Mouse (Mus musculus): ENCODE results near the gene Apob. TPM values are rescaled to one million over a fixed set of nuclear protein-coding genes. Genes with fewer than 3 reads are reported as not detected.
A peak's percentile ranks its signal among the peaks of the same experiment; 100 is the strongest.
"Not testable (repeated sequence)": the region's sequence is repeated elsewhere in the genome, so short reads cannot be mapped to it uniquely, and the experiment has no call there.

Apob gene
- total RNA-seq, 2 experiments from 2014 or later: 0.06 TPM; not detected in 1

- H3K4me3 ChIP-seq: no peak overlapping the region
- no peak overlapping the region for H3K27ac ChIP-seq
- TF ChIP-seq CTCF (IDR thresholded peaks at IDR 0.05): no peak
- intact Hi-C loops (cut with DNase I): no loop called here
- no peak for DNase-seq
These were observed 7.0 kb downstream of the Apob start for GRCm38 (mm10) chr12:7984411-7984810.

GRCm38 (mm10) chr12:7990804-7991203 lies 13.4 kb downstream of the Apob start:
- peak; percentile 25 for DNase-seq
- Histone ChIP-seq H3K27ac (no peak overlapping the region), H3K4me3 (no peak overlapping the region)
- intact Hi-C loops (cut with DNase I): loop anchor here (2.0 kb wide), 1 partner anchor 316 kb away; no protein-coding TSS in a partner anchor
- TF ChIP-seq CTCF (IDR thresholded peaks at IDR 0.05): peak; percentile 77

- no peak for DNase-seq
- intact Hi-C loops (cut with DNase I): loop anchor here (2.0 kb wide), 1 partner anchor 315 kb away; no protein-coding TSS in a partner anchor
- Histone ChIP-seq H3K4me3 (no peak overlapping the region), H3K27ac (no peak overlapping the region)
- TF ChIP-seq CTCF (IDR thresholded peaks at IDR 0.05): no peak
These were observed 14.1 kb downstream of the Apob start for GRCm38 (mm10) chr12:7991570-7991969.

GRCm38 (mm10) chr12:8020931-8021330 lies 43.5 kb downstream of the Apob start:
- H3K27ac ChIP-seq: no peak overlapping the region
- DNase-seq: no peak
- intact Hi-C loops (cut with DNase I): no loop called here
- TF ChIP-seq CTCF (IDR thresholded peaks at IDR 0.05): no peak
- no peak overlapping the region for H3K4me3 ChIP-seq

GRCm38 (mm10) chr12:8029520-8029919 lies 52.1 kb downstream of the Apob start:
- no peak for DNase-seq
- Histone ChIP-seq H3K4me3 (no peak overlapping the region), H3K27ac (no peak overlapping the region)
- intact Hi-C loops (cut with DNase I): no loop called here
- TF ChIP-seq CTCF (IDR thresholded peaks at IDR 0.05): no peak

- intact Hi-C loops (cut with DNase I): no loop called here
- Histone ChIP-seq H3K27ac (no peak overlapping the region), H3K4me3 (no peak overlapping the region)
- no peak for TF ChIP-seq CTCF (IDR thresholded peaks at IDR 0.05)
- no peak for DNase-seq
These were observed 52.6 kb downstream of the Apob start for GRCm38 (mm10) chr12:8030057-8030456.

- H3K4me3 ChIP-seq; intact Hi-C loops (cut with DNase I); H3K27ac ChIP-seq; DNase-seq: not testable (repeated sequence)
These were observed 53.7 kb downstream of the Apob start for GRCm38 (mm10) chr12:8031169-8031568.

GRCm38 (mm10) chr12:8031595-8032358 lies 54.3 kb downstream of the Apob start:
- no peak for DNase-seq
- TF ChIP-seq CTCF (IDR thresholded peaks at IDR 0.05): no peak
- Histone ChIP-seq H3K4me3 (no peak overlapping the region), H3K27ac (no peak overlapping the region)
- intact Hi-C loops (cut with DNase I): no loop called here

- H3K27ac ChIP-seq: no peak overlapping the region
- DNase-seq: no peak
- intact Hi-C loops (cut with DNase I): no loop called here
- H3K4me3 ChIP-seq: no peak overlapping the region
- no peak for TF ChIP-seq CTCF (IDR thresholded peaks at IDR 0.05)
These were observed 54.9 kb downstream of the Apob start for GRCm38 (mm10) chr12:8032359-8032755.

- no peak overlapping the region for H3K4me3 ChIP-seq
- no peak for TF ChIP-seq CTCF (IDR thresholded peaks at IDR 0.05)
- intact Hi-C loops (cut with DNase I): no loop called here
- H3K27ac ChIP-seq: no peak overlapping the region
- no peak for DNase-seq
These were observed 60.8 kb downstream of the Apob start for GRCm38 (mm10) chr12:8038081-8038730.

- intact Hi-C loops (cut with DNase I): no loop called here
- Histone ChIP-seq H3K4me3 (no peak overlapping the region), H3K27ac (no peak overlapping the region)
- TF ChIP-seq CTCF (IDR thresholded peaks at IDR 0.05): no peak
- peak; percentile 23 for DNase-seq
These were observed 65.4 kb downstream of the Apob start for GRCm38 (mm10) chr12:8042626-8043394.

- no peak overlapping the region for H3K27ac ChIP-seq
- intact Hi-C loops (cut with DNase I): no loop called here
- H3K4me3 ChIP-seq: no peak overlapping the region
- no peak for TF ChIP-seq CTCF (IDR thresholded peaks at IDR 0.05)
- DNase-seq: no peak
These were observed 69.6 kb downstream of the Apob start for GRCm38 (mm10) chr12:8047046-8047445.

- DNase-seq: no peak
- TF ChIP-seq CTCF (IDR thresholded peaks at IDR 0.05): no peak
- Histone ChIP-seq H3K27ac (no peak overlapping the region), H3K4me3 (no peak overlapping the region)
- intact Hi-C loops (cut with DNase I): no loop called here
These were observed 70.4 kb downstream of the Apob start for GRCm38 (mm10) chr12:8047789-8048309.
